Comparison of ENCODE assay signal across 13 mouse cellular contexts in the genomic region with DNA sequence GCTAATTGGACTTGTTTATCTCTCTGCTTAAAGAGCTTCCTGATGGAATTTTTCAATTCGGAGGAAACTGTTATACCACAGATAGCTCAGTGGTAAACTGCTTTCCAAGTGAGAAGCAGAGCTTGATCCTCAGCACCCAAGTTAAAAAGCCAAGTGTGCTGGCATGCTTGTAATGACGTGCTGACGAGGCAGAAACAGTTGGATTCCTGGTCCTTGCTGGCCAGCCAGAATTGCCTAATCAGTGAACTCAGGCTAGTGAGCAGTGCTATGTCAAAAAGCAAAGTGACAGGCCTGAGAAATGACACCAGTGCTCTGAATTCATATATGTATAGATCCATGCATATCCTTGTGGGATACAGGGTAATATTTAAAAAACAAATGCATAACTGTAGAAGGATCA.
"Had no signal": no experiment of that assay in that cellular context is flagged by ENCODE, and none has a peak within 500 bp of the region (broad histone marks: within the 10 kb centered on the region; RNA-seq: fewer than 3 reads in every experiment).

No protein-coding gene starts in this region.

- H3K4me3 ChIP-seq: layer of hippocampus, adult 2 months had no signal

- H3K27ac ChIP-seq: kidney, postnatal 0 days; layer of hippocampus, adult 2 months; liver, embryonic 14.5 days; stomach, postnatal 0 days had no signal

- H3K9ac ChIP-seq: liver, embryonic 14.5 days had no signal

- DNase-seq: kidney, adult 2 months; kidney, postnatal 25 days; layer of hippocampus, adult 9-11 months; midbrain, embryonic 14.5 days; thymus, adult 2 months; thymus, postnatal 14 days had no signal

- ATAC-seq: intestine, postnatal 0 days had no signal

- H3K4me2 ChIP-seq: liver, embryonic 11.5 days; midbrain, embryonic 11.5 days had no signal
